Mouse (Mus musculus) ovary, postnatal 36 days (tissue): ENCODE measurements at regions not wholly inside any gene's neighbourhood (a gene's known extent, or its start where the extent isn't known, plus 50 kb on each side); places are given as distances from the start of the nearest gene placed in this dataset.

Source experiments
- DNase-seq: peaks from one replicate; pipeline ENCODE4 v3.0.0; 2022; ENCODE audit warnings: low spot score, mixed read lengths

GRCm38 (mm10) chr2:94248948-94249347 lies 91.2 kb upstream of the Hsd17b12 start:
- DNase-seq, result no peak

GRCm38 (mm10) chr2:94246851-94247471 lies 89.2 kb upstream of the Hsd17b12 start:
- DNase-seq, result no peak

- DNase-seq, result no peak
Observed at GRCm38 (mm10) chr2:94246180-94246611, 88.4 kb upstream of the Hsd17b12 start.

GRCm38 (mm10) chr2:94245305-94245959 lies 87.7 kb upstream of the Hsd17b12 start:
- peak; percentile 74 for DNase-seq

- DNase-seq, result no peak
Observed at GRCm38 (mm10) chr2:94244140-94244539, 86.4 kb upstream of the Hsd17b12 start.

- no peak for DNase-seq
Observed at GRCm38 (mm10) chr2:94243053-94243916, 85.5 kb upstream of the Hsd17b12 start.

GRCm38 (mm10) chr2:94242406-94243052 lies 84.8 kb upstream of the Hsd17b12 start:
- no peak for DNase-seq

- DNase-seq, result no peak
Observed at GRCm38 (mm10) chr2:94242051-94242397, 84.3 kb upstream of the Hsd17b12 start.

- DNase-seq, result no peak
Observed at GRCm38 (mm10) chr2:94241301-94242050, 83.7 kb upstream of the Hsd17b12 start.

- DNase-seq, result no peak
Observed at GRCm38 (mm10) chr2:94240411-94240810, 82.6 kb upstream of the Hsd17b12 start.

- no peak for DNase-seq
Observed at GRCm38 (mm10) chr2:94239573-94239972, 81.8 kb upstream of the Hsd17b12 start.

- DNase-seq, result no peak
Observed at GRCm38 (mm10) chr2:94236479-94236878, 78.7 kb upstream of the Hsd17b12 start.

- no peak for DNase-seq
Observed at GRCm38 (mm10) chr2:94233597-94233996, 75.8 kb upstream of the Hsd17b12 start.

- no peak for DNase-seq
Observed at GRCm38 (mm10) chr2:94219421-94219820, 61.7 kb upstream of the Hsd17b12 start.

GRCm38 (mm10) chr2:94217481-94217880 lies 59.7 kb upstream of the Hsd17b12 start:
- DNase-seq, result no peak

- DNase-seq, result no peak
Observed at GRCm38 (mm10) chr2:94215455-94215854, 57.7 kb upstream of the Hsd17b12 start.
